Mouse (Mus musculus) hindbrain, embryonic 10.5 days (tissue): ENCODE data around the gene Slc38a2. TPM values are rescaled to one million over a fixed set of nuclear protein-coding genes. Genes with fewer than 3 reads are reported as not detected.

Source experiments
- DNase-seq: peaks from one replicate; pipeline ENCODE4 v3.0.0-alpha.2; 2017; ENCODE audit warnings: low spot score
- H3K27ac ChIP-seq: fragments of 300-500 bp; sonication (generic); 2 replicates; pipeline ENCODE4 v1.5.1; 2016; ENCODE audit warnings: mild to moderate bottlenecking, moderate library complexity
- H3K27me3 ChIP-seq: fragments of 300-500 bp; sonication (generic); 2 replicates; pipeline ENCODE4 v1.6.1; 2016; ENCODE audit warnings: mild to moderate bottlenecking; ENCODE audit not compliant: poor library complexity, insufficient read depth, severe bottlenecking
- H3K36me3 ChIP-seq: fragments of 300-500 bp; sonication (generic); 2 replicates; pipeline ENCODE4 v1.6.1; 2016; ENCODE audit warnings: mild to moderate bottlenecking, moderate library complexity
- H3K4me1 ChIP-seq: fragments of 300-500 bp; sonication (generic); replicated peaks from 2 replicates; pipeline ENCODE4 v1.6.1; 2016; ENCODE audit warnings: mild to moderate bottlenecking
- H3K4me3 ChIP-seq: fragments of 300-500 bp; sonication (generic); 2 replicates; pipeline ENCODE4 v1.5.1; 2016; ENCODE audit warnings: mild to moderate bottlenecking, moderate library complexity
- H3K9me3 ChIP-seq: fragments of 300-500 bp; sonication (generic); 2 replicates; pipeline ENCODE4 v1.6.1; 2016; ENCODE audit warnings: mild to moderate bottlenecking, moderate library complexity
- WGBS: fragments of 180-500 bp; shearing (Covaris S2); methylation state at CpG from one replicate; pipeline ENCODE4 v1.1.7; 2016; 5-methylcytosine and 5-hydroxymethylcytosine counted together
- polyA plus RNA-seq: library from polyadenylated mRNA; unstranded; fragments of >200 nt; fragmentation: Nextera tagmentation; extraction: Ambion mirVana; gene quantifications from 2 replicates; pipeline ENCODE4 v1.2.1, GENCODE M21; 2016

Gene Slc38a2
- polyA plus RNA-seq, 1 experiment from 2014 or later, result 135 TPM

- H3K36me3 ChIP-seq, result peaks cover 82% of the 10 kb centered on the region
These were observed 9.6 kb downstream of the Slc38a2 start for GRCm38 (mm10) chr15:96689919-96690318.

GRCm38 (mm10) chr15:96688784-96689318 is 10.7 kb downstream of the Slc38a2 start:
- no peak overlapping the region for H3K27ac ChIP-seq
- 95% methylated on average over 12 of the region's 12 CpGs for WGBS

More at GRCm38 (mm10) chr15:96689919-96690318, 9.6 kb downstream of the Slc38a2 start:
- Histone ChIP-seq H3K27ac (no peak overlapping the region), H3K4me1 (0 out of 2 replicates have a peak, but pooled peaks cover 2% of the 10 kb centered on the region), H3K4me3 (no peak overlapping the region), H3K27me3 (no peaks in the 10 kb centered on the region), H3K9me3 (no peaks in the 10 kb centered on the region)
- no peak for DNase-seq
- WGBS, result 94% methylated on average over 9 of the region's 9 CpGs

DNA sequence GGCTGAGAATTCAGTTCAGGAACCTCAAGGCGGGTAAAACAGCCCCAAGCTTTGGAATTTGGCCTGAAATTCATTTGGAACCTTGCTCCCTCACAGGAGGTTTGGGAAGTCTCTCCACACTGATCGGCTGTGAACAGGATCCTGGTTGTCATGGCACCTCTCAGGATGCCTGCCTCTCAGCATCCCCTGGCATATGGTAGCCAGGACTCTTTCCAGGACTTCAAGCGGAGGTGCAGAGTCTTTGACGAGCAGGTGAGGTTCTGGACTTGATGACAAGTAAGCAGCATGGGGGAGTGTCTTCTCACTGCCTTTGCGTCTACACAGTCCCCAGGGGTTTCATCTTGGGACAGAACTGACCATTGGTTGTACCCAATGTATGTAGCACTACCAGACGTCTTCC is 11.5 kb downstream of the Slc38a2 start:
- Histone ChIP-seq H3K4me3 (no peak overlapping the region), H3K27ac (no peak overlapping the region), H3K27me3 (no peaks in the 10 kb centered on the region), H3K36me3 (peaks cover 64% of the 10 kb centered on the region), H3K9me3 (no peaks in the 10 kb centered on the region), H3K4me1 (peaks cover 6% of the 10 kb centered on the region)
- 86% methylated on average over 6 of the region's 6 CpGs for WGBS
- DNase-seq, result no peak

More at GRCm38 (mm10) chr15:96688784-96689318, 10.7 kb downstream of the Slc38a2 start:
- Histone ChIP-seq H3K4me3 (no peak overlapping the region), H3K36me3 (peaks cover 72% of the 10 kb centered on the region), H3K27me3 (no peaks in the 10 kb centered on the region), H3K9me3 (no peaks in the 10 kb centered on the region), H3K4me1 (peaks cover 8% of the 10 kb centered on the region)
- no peak for DNase-seq

DNA sequence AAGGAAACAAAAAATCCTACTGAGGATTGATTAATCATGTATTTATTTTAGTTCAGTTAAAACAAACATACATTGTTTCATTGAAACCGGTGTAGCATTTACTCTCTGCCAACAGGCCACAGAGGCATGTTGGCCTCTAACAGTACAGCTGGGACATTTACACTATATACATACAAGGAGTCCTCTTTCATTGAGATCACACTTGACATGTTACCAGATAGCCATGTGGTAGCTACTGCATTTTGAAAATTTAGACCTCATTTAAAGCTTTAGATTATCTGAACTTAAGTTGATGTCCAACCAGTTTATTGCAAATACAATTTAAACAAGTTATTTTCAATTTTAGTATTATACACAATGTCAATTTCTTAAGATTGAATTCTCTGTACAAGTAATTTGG is 12.2 kb downstream of the Slc38a2 start:
- no peak overlapping the region for H3K27ac ChIP-seq
- H3K27me3 ChIP-seq, result no peaks in the 10 kb centered on the region
- no peaks in the 10 kb centered on the region for H3K9me3 ChIP-seq
- H3K36me3 ChIP-seq, result peaks cover 57% of the 10 kb centered on the region
- DNase-seq, result no peak
- H3K4me3 ChIP-seq, result no peak overlapping the region
- peaks cover 6% of the 10 kb centered on the region for H3K4me1 ChIP-seq
- 61% methylated on average over 1 of the region's 1 CpGs for WGBS

DNA sequence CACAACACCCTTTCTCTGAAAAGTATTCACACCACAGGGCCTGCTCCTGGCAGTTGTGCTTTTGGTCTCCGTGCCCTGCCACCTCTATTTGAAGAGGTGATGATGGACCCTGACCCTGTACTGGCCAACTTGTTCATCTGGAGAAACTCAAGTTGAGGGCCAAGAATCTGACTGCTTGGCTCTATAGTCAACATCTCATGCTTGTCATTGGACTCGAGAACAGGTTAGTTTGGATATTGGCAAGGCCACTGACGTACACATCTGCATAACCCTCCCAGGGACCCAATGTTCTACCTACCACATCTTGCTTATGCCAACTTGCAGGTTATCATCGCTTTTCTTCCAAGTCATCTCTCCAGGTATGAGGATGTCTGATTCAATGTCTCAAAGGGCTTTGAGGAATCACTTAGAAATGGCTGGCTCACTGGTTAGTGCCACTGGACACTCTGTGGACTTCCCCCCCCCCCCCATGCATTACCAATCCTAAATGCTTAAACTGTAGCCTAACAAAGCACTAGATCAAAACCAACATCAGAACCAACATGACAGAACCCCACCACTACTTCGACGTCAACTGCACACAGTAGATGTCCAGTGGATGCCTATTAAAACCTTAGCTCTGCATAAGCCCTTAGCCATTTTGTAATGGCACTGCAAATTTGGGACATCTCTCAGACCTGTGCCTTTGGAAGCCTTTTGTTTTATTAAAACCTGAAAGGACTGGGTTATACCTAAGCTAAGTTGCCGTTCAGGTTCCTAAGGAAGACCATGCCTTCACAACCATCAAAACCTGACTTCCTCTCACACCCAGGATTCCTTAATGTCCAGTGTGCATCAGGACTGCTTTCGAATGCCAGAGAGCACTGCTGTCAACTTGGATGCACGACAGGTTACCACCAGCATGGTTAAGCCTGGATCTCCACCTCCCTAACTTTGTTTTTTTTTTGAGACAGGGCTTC is 13.1 kb downstream of the Slc38a2 start:
- H3K4me3 ChIP-seq, result no peak overlapping the region
- H3K27me3 ChIP-seq, result no peaks in the 10 kb centered on the region
- DNase-seq, result no peak
- H3K9me3 ChIP-seq, result no peaks in the 10 kb centered on the region
- H3K27ac ChIP-seq, result no peak overlapping the region
- H3K36me3 ChIP-seq, result peaks cover 48% of the 10 kb centered on the region
- H3K4me1 ChIP-seq, result peaks cover 6% of the 10 kb centered on the region
- WGBS, result 85% methylated on average over 9 of the region's 9 CpGs

GRCm38 (mm10) chr15:96685273-96685672 is 14.3 kb downstream of the Slc38a2 start:
- Histone ChIP-seq H3K9me3 (no peaks in the 10 kb centered on the region), H3K27ac (no peak overlapping the region), H3K4me1 (peaks cover 6% of the 10 kb centered on the region), H3K27me3 (0 out of 2 replicates have a peak, but pooled peaks cover 6% of the 10 kb centered on the region), H3K36me3 (peaks cover 36% of the 10 kb centered on the region), H3K4me3 (no peak overlapping the region)
- DNase-seq, result no peak
- WGBS, result 73% methylated on average over 6 of the region's 6 CpGs

GRCm38 (mm10) chr15:96684132-96684830 is 15.2 kb downstream of the Slc38a2 start:
- WGBS, result 50% methylated on average over 11 of the region's 11 CpGs
- H3K27ac ChIP-seq, result no peak overlapping the region
- peaks cover 6% of the 10 kb centered on the region for H3K4me1 ChIP-seq
- H3K36me3 ChIP-seq, result peaks cover 26% of the 10 kb centered on the region
- H3K9me3 ChIP-seq, result no peaks in the 10 kb centered on the region
- H3K4me3 ChIP-seq, result no peak overlapping the region
- H3K27me3 ChIP-seq, result 0 out of 2 replicates have a peak, but pooled peaks cover 14% of the 10 kb centered on the region
- DNase-seq, result no peak

- Histone ChIP-seq H3K9me3 (no peaks in the 10 kb centered on the region), H3K36me3 (no peaks in the 10 kb centered on the region), H3K27me3 (0 out of 2 replicates have a peak, but pooled peaks cover 14% of the 10 kb centered on the region), H3K27ac (no peak overlapping the region), H3K4me3 (no peak overlapping the region), H3K4me1 (no peaks in the 10 kb centered on the region)
- no peak for DNase-seq
- 70% methylated on average over 19 of the region's 19 CpGs for WGBS
These were observed 20.4 kb downstream of the Slc38a2 start for GRCm38 (mm10) chr15:96678871-96679773.

- DNase-seq, result no peak
- 78% methylated on average over 10 of the region's 10 CpGs for WGBS
- Histone ChIP-seq H3K27me3 (0 out of 2 replicates have a peak, but pooled peaks cover 14% of the 10 kb centered on the region), H3K9me3 (no peaks in the 10 kb centered on the region), H3K27ac (no peak overlapping the region), H3K4me3 (no peak overlapping the region), H3K4me1 (no peaks in the 10 kb centered on the region), H3K36me3 (no peaks in the 10 kb centered on the region)
These were observed 23.0 kb downstream of the Slc38a2 start for GRCm38 (mm10) chr15:96676518-96676917.

DNA sequence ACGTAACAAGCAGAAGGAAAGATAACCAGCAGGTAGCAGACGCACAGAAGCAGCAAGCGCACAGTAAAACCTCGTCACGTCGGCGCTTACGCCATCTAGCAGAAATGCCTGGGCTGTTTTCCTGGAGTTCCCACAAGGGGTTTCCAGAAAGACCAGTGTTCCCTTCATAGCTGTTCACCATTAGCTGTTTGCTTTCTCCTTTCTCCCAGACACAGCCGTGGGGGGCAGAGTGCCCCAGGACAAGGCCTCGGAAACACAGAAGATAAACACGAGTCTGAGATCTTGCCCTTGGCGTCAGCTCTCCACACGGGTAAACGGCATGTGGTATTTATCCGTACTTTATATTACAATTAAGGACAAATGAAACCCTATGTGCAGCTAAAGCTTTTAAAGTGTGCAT is 23.8 kb downstream of the Slc38a2 start:
- no peaks in the 10 kb centered on the region for H3K9me3 ChIP-seq
- no peak overlapping the region for H3K4me3 ChIP-seq
- DNase-seq, result no peak
- 85% methylated on average over 15 of the region's 15 CpGs for WGBS
- no peaks in the 10 kb centered on the region for H3K4me1 ChIP-seq
- H3K27me3 ChIP-seq, result 0 out of 2 replicates have a peak, but pooled peaks cover 12% of the 10 kb centered on the region
- no peaks in the 10 kb centered on the region for H3K36me3 ChIP-seq
- H3K27ac ChIP-seq, result no peak overlapping the region

DNA sequence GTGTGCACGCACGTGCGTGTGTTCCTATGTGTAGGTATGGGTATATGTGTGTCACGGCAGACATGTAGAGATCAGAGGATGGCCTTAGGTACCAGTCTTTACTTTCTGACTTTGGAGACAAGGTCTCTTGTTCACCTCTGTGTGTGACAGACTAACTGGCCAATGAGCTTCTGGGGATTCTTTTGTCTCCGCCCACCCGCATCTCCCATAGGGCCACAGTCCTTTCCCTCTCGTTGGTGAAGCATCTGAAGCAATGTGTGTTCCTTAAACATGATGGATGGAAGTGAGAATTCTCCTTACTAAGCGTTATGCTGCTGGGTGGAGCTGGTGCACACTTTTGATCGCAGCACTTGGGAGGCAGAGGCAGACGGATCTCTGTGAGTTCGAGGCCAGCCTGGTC is 24.5 kb downstream of the Slc38a2 start:
- Histone ChIP-seq H3K9me3 (no peaks in the 10 kb centered on the region), H3K27ac (no peak overlapping the region), H3K4me1 (no peaks in the 10 kb centered on the region), H3K36me3 (no peaks in the 10 kb centered on the region), H3K27me3 (0 out of 2 replicates have a peak, but pooled peaks cover 6% of the 10 kb centered on the region), H3K4me3 (no peak overlapping the region)
- 82% methylated on average over 11 of the region's 11 CpGs for WGBS
- no peak for DNase-seq

DNA sequence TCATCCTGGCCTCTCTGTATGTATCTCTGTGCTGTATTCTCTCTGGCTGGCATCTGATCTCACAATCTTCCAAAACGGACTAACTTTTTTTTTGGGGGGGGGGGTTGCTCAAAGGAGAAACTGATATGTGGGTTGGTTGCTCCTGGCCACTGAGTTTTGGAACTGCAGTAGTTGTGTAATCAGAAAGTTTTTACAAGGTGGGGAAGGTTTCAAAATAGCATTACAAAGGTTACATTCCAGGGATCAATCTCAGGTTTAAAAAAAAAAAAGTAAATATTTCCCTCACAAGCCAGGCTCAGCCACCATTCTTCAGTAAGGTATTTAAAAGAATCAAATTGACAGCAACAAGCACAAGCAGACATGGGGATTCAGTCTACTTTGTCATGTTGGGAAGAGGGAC is 25.4 kb downstream of the Slc38a2 start:
- H3K4me1 ChIP-seq, result no peaks in the 10 kb centered on the region
- 65% methylated on average over 1 of the region's 1 CpGs for WGBS
- no peak for DNase-seq
- H3K4me3 ChIP-seq, result no peak overlapping the region
- H3K9me3 ChIP-seq, result no peaks in the 10 kb centered on the region
- H3K27ac ChIP-seq, result no peak overlapping the region
- H3K27me3 ChIP-seq, result no peaks in the 10 kb centered on the region
- H3K36me3 ChIP-seq, result no peaks in the 10 kb centered on the region
